Mouse (Mus musculus) embryonic facial prominence, embryonic 15.5 days (tissue): ENCODE measurements around the gene Il13. TPM values are rescaled to one million over a fixed set of nuclear protein-coding genes. Genes with fewer than 3 reads are reported as not detected.

Experiments
- ATAC-seq: fragments of 200-750 bp; cut with Nextera tagmentation; 2 replicates; pipeline ENCODE4 v1.8.0; 2017; ENCODE audit warnings: low read depth, moderate TSS enrichment; ENCODE audit not compliant: insufficient number of reproducible peaks, low FRiP score, low TSS enrichment
- H3K27ac ChIP-seq: fragments of 300-500 bp; sonication (generic); replicated peaks from 2 replicates; pipeline ENCODE4 v1.5.1; 2015; ENCODE audit warnings: mild to moderate bottlenecking, inconsistent platforms
- H3K27me3 ChIP-seq: fragments of 300-500 bp; sonication (generic); 2 replicates; pipeline ENCODE4 v1.6.1; 2015; ENCODE audit warnings: inconsistent platforms
- H3K36me3 ChIP-seq: fragments of 300-500 bp; sonication (generic); 2 replicates; pipeline ENCODE4 v1.6.1; 2015; ENCODE audit warnings: mild to moderate bottlenecking, inconsistent platforms
- H3K4me1 ChIP-seq: fragments of 300-500 bp; sonication (generic); 2 replicates; pipeline ENCODE4 v1.6.1; 2015; ENCODE audit warnings: inconsistent platforms
- H3K4me2 ChIP-seq: fragments of 300-500 bp; sonication (generic); replicated peaks from 2 replicates; pipeline ENCODE4 v1.6.1; 2015; ENCODE audit warnings: mild to moderate bottlenecking, inconsistent platforms
- H3K4me3 ChIP-seq: fragments of 300-500 bp; sonication (generic); replicated peaks from 2 replicates; pipeline ENCODE4 v1.5.1; 2015; ENCODE audit warnings: mild to moderate bottlenecking, inconsistent platforms
- H3K9ac ChIP-seq: fragments of 300-500 bp; sonication (generic); 2 replicates; pipeline ENCODE4 v1.6.1; 2015; ENCODE audit warnings: inconsistent platforms
- H3K9me3 ChIP-seq: fragments of 300-500 bp; sonication (generic); replicated peaks from 2 replicates; pipeline ENCODE4 v1.6.1; 2016; ENCODE audit warnings: inconsistent platforms
- WGBS: fragments of 180-500 bp; shearing (Covaris S2); methylation state at CpG from one replicate; pipeline ENCODE4 v1.1.7; 2015; 5-methylcytosine and 5-hydroxymethylcytosine counted together
- polyA plus RNA-seq: library from polyadenylated mRNA; unstranded; fragments of >200 nt; fragmentation: Nextera tagmentation; extraction: Ambion mirVana; gene quantifications from 2 replicates; pipeline ENCODE4 v1.2.1, GENCODE M21; 2015

Il13 gene
- polyA plus RNA-seq, 1 experiment from 2014 or later = not detected

DNA sequence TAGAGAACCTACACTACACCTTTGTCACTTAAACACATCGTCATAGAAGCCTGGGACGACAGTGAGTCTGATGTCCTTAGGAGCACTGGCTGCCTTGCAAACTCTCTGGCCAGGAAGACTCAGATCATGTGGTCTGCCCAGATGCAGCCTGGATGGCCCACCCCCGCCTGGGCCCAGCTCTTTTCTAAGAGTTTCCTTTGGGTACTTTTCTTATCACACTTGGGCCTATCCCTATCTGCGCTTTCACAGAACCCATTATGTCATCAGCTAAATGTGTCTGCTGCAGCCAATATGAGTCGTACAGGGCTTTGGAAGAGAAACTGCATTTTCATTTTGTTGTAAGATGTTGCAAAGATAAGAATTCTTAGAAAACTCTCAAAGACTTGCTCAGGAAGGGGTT is 20.5 kb upstream of the Il13 start:
- no peak overlapping the region for H3K4me3 ChIP-seq
- H3K27me3 ChIP-seq = no peaks in the 10 kb centered on the region
- H3K27ac ChIP-seq = no peak overlapping the region
- H3K9me3 ChIP-seq = no peaks in the 10 kb centered on the region
- H3K4me2 ChIP-seq = no peak overlapping the region
- H3K36me3 ChIP-seq = peaks cover 48% of the 10 kb centered on the region
- no peak for ATAC-seq
- H3K4me1 ChIP-seq = no peaks in the 10 kb centered on the region
- 87% methylated on average over 5 of the region's 5 CpGs for WGBS
- no peak overlapping the region for H3K9ac ChIP-seq

DNA sequence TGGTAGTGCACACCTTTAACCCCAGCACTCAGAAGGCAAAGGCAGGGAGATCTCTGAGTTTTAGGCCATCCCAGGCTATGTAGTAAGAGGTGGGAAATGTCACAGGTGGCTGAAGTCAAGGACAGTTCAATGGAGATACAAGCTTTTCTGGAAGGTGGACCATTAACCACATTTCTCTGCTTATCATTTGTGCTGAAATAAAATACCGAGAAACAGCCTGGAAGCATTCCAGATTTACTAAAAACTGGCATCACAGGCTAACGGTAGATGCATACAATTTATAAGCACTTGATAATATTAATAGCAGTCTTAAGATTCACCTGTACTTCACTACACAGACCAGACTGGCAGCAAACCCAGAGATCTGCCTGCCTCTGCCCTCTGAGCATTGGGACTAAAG is 17.9 kb upstream of the Il13 start:
- H3K27me3 ChIP-seq = no peaks in the 10 kb centered on the region
- no peak for ATAC-seq
- no peak overlapping the region for H3K27ac ChIP-seq
- peaks cover 54% of the 10 kb centered on the region for H3K36me3 ChIP-seq
- no peaks in the 10 kb centered on the region for H3K9me3 ChIP-seq
- WGBS = 84% methylated on average over 2 of the region's 2 CpGs
- no peak overlapping the region for H3K9ac ChIP-seq
- H3K4me1 ChIP-seq = no peaks in the 10 kb centered on the region
- no peak overlapping the region for H3K4me2 ChIP-seq
- no peak overlapping the region for H3K4me3 ChIP-seq

DNA sequence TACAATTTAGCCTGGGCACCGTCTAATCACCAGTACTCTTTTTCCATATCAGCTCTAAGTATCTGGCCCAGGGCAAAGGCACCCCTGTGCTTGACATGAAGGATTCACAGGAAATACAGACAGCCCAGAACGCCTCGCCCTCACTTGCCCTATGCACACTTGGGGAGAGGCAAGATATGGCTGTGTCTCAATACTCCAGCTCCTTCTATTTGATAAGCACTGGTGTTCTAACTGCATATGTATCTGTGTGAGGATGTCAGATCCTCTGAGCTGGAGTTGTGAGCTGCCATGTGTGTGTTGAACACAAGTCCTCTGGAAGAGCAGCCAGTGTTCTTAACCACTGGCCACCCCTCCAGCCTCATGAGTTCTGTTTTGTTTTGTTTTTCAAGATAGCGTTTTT is 16.9 kb upstream of the Il13 start:
- Histone ChIP-seq H3K9ac (no peak overlapping the region), H3K27ac (no peak overlapping the region), H3K4me1 (no peaks in the 10 kb centered on the region), H3K9me3 (no peaks in the 10 kb centered on the region), H3K4me3 (no peak overlapping the region), H3K27me3 (no peaks in the 10 kb centered on the region), H3K36me3 (peaks cover 54% of the 10 kb centered on the region), H3K4me2 (no peak overlapping the region)
- ATAC-seq = no peak
- 82% methylated on average over 4 of the region's 4 CpGs for WGBS

DNA sequence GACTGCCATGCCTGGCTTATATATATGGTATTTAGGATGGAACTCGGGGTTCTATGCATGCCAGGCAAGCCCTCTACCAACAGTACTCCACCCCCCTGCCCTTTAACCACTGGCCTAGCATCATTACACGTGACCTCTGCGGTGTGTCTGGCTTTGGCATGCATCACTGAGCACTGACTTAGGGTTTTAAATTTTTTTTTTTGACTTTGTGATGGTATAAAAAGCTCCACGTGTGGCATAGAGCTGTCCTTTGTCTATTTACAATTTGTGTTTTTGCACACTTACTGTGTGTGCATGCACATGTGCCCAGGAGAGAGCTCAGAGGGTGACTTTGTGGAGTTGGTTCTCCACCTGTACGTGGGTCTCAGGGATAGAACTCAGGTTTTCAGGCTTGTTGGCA is 9.5 kb upstream of the Il13 start:
- H3K9me3 ChIP-seq = no peaks in the 10 kb centered on the region
- H3K9ac ChIP-seq = no peak overlapping the region
- no peak overlapping the region for H3K4me2 ChIP-seq
- H3K27me3 ChIP-seq = no peaks in the 10 kb centered on the region
- no peak overlapping the region for H3K4me3 ChIP-seq
- no peak for ATAC-seq
- no peak overlapping the region for H3K27ac ChIP-seq
- no peaks in the 10 kb centered on the region for H3K4me1 ChIP-seq
- WGBS = 68% methylated on average over 5 of the region's 5 CpGs
- H3K36me3 ChIP-seq = no peaks in the 10 kb centered on the region

DNA sequence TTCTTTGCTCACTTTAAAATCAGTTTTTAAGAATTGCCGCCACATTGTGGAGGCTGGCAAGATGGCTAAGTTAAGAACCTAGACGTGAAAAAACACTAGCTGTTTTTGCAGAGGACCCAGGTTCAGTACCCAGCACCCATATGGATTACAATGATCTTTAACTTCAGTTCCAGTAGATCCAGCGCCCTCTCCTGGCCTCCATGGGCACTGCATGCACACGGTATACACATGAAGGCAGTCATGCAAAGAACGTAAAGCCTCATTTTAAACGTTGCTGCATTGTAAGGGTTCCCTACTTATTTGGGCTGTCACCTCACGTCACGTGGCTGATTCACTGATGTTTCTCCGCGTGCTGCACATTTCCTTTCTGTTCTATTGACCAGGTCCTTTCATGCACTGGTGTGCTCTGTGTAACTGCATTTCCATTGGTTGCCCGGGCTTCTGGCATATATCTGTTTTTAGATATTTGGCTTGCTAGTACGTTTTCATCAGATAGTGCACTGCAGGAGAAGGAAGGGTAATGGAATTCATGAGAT is 8.3 kb upstream of the Il13 start:
- H3K9ac ChIP-seq = no peak overlapping the region
- ATAC-seq = no peak
- no peaks in the 10 kb centered on the region for H3K27me3 ChIP-seq
- H3K9me3 ChIP-seq = no peaks in the 10 kb centered on the region
- H3K4me1 ChIP-seq = no peaks in the 10 kb centered on the region
- no peak overlapping the region for H3K4me3 ChIP-seq
- no peaks in the 10 kb centered on the region for H3K36me3 ChIP-seq
- no peak overlapping the region for H3K4me2 ChIP-seq
- 78% methylated on average over 12 of the region's 12 CpGs for WGBS
- no peak overlapping the region for H3K27ac ChIP-seq

DNA sequence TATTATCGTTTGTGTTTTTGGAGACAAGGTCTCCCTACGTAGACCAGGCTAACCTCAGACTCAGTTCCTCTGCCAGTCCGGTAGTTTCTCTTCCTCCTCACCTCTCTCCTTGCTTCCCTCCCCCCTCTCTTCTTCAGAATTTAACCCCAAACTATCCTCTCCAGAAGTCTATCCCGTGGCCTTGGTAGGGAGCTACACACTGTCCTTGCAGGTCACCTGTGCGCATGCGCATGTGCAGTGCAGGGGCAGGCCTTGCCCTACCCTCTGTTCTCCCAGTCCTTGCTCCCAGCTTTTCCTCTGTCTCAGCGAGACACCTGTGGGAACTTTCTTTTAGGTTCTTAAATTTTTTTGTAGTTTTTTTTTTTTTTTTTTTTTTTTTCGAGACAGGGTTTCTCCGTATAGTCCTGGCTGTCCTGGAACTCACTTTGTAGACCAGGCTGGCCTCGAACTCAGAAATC is 3.3 kb upstream of the Il13 start:
- Histone ChIP-seq H3K9me3 (no peaks in the 10 kb centered on the region), H3K4me2 (no peak overlapping the region), H3K27me3 (peaks cover 4% of the 10 kb centered on the region), H3K4me3 (no peak overlapping the region), H3K27ac (no peak overlapping the region), H3K9ac (no peak overlapping the region), H3K36me3 (no peaks in the 10 kb centered on the region), H3K4me1 (peaks cover 16% of the 10 kb centered on the region)
- no peak for ATAC-seq
- WGBS = 76% methylated on average over 10 of the region's 10 CpGs

DNA sequence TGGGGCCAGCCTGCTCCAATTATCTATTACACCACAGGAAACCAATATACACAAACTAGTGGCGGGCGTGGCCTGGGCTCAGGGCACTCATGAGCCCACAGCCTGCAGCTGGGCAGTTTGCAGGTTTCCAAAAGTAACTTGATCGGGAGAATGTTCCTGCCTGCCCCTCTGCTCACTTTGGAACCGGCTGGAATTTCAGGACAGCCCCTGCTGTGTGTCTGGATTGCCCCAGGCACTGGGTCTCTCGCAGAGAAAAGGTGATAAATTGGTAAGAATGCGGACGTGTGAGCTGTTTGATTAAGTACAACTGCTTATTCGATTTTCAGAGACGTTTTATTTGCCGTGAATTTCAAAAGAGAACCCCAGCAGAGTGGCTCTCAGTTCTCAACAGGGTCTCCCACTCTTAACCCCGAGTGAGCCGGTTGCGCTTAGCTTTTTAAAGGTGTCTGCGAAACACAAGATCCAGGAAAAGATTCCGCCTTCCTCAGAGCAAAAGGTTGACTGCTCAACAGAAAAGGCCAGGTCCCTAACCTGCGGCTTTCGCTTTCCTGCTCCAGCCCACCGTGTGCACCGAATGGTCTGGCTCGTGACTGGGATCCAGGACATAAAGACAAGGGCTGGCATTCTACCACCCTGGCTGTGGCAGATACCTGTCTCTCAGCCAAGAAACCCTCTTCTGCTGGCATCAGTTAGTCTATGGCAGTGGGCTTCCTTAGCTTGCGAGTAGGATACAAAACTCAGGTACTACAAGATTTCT is 2.7 kb upstream of the Il13 start:
- H3K9me3 ChIP-seq = no peaks in the 10 kb centered on the region
- H3K4me3 ChIP-seq = no peak overlapping the region
- ATAC-seq = no peak
- no peak overlapping the region for H3K27ac ChIP-seq
- WGBS = 15% methylated on average over 21 of the region's 21 CpGs
- no peaks in the 10 kb centered on the region for H3K36me3 ChIP-seq
- no peak overlapping the region for H3K9ac ChIP-seq
- peaks cover 4% of the 10 kb centered on the region for H3K27me3 ChIP-seq
- peaks cover 16% of the 10 kb centered on the region for H3K4me1 ChIP-seq
- H3K4me2 ChIP-seq = peak overlapping the region; percentile 10; the same call in 1 of the 2 replicates

DNA sequence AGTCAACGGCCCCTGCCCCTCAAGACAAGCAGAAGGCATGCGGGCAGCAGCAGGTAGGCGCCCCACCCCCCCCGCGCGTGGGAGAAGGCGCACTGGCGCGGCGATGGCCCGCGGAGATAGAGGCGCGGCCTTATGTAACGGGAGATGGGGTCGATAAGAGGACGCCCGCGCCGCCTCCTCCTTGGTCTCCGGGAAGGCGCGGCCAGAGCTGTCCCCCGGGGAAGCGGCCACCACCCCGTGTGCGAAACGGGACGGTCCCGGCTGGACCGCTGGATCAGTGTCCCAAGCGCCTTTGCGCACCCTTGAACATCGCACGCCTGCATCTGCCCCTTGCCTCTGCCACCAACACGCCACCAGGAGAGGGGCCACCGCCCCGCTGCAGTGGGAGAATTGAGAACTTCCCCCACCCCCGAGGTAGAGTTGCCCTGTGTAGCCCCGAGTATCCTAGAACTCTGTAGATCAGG is 1.7 kb upstream of the Il13 start:
- peaks cover 4% of the 10 kb centered on the region for H3K27me3 ChIP-seq
- no peaks in the 10 kb centered on the region for H3K36me3 ChIP-seq
- H3K4me3 ChIP-seq = peak overlapping the region; percentile 37
- ATAC-seq = peak; percentile 16; the same call in 1 of the 2 replicates
- H3K9me3 ChIP-seq = no peaks in the 10 kb centered on the region
- peaks cover 16% of the 10 kb centered on the region for H3K4me1 ChIP-seq
- under 1% methylated on average over 40 of the region's 40 CpGs for WGBS
- H3K27ac ChIP-seq = no peak overlapping the region
- peak overlapping the region; percentile 67 for H3K4me2 ChIP-seq
- H3K9ac ChIP-seq = no peak overlapping the region

DNA sequence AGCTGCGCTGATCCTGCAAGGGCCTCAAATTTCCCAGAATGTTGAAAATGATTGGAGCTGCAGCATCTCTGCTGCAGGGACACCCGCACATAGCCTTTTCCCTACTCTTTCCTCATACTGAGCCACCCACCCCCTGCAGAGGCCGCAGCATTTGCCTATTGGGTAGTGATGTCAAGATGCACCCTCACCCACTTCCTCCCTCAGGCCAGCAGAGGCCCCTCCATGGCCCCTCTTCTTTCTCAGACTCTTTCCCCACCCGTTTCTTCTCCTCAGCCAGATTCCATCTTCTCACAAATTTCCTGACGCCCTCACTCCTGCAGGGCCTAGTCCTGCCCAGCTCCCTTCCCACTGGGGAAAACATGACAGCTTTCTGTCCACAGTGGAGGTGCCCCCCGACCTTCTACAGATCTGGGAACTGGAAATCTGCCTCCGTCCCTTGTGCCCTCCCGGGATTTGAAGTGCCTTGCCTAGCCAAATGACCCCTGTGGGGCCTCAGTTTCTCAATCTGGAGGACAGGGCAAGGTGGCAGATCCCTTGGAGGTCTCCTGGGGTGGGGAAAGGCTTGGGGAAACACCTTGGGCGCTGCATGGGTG is 1.2 kb upstream of the Il13 start:
- H3K9me3 ChIP-seq = no peaks in the 10 kb centered on the region
- 35% methylated on average over 9 of the region's 9 CpGs for WGBS
- peak overlapping the region; percentile 37 for H3K4me3 ChIP-seq
- H3K4me1 ChIP-seq = peaks cover 16% of the 10 kb centered on the region
- H3K27me3 ChIP-seq = peaks cover 4% of the 10 kb centered on the region
- no peak overlapping the region for H3K27ac ChIP-seq
- peak overlapping the region; percentile 67 for H3K4me2 ChIP-seq
- H3K9ac ChIP-seq = no peak overlapping the region
- no peaks in the 10 kb centered on the region for H3K36me3 ChIP-seq
- no peak for ATAC-seq

DNA sequence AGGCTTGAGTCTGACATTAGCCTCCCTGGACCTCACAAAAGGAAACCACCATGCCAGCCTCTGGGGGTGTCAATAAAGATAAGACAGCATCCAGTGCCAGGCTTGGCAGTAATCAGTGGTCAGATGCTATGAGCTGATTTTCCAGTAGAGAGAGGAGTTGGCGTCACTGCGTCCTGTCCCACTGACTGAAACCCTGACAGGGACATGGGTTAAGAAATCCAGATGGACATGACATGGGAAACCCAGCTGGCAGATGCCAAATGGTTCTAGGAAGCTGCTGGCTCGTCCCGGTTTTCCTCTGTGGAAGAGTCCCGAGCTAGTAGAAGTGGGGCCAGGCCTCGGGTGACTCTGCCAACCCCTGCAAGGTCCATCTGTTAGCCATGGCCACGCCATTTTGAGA is 858 bp downstream of the Il13 start:
- no peaks in the 10 kb centered on the region for H3K36me3 ChIP-seq
- no peaks in the 10 kb centered on the region for H3K9me3 ChIP-seq
- H3K27me3 ChIP-seq = peaks cover 4% of the 10 kb centered on the region
- H3K4me2 ChIP-seq = no peak overlapping the region
- WGBS = 86% methylated on average over 7 of the region's 7 CpGs
- H3K4me1 ChIP-seq = peaks cover 16% of the 10 kb centered on the region
- H3K9ac ChIP-seq = no peak overlapping the region
- ATAC-seq = no peak
- H3K4me3 ChIP-seq = no peak overlapping the region
- H3K27ac ChIP-seq = no peak overlapping the region

DNA sequence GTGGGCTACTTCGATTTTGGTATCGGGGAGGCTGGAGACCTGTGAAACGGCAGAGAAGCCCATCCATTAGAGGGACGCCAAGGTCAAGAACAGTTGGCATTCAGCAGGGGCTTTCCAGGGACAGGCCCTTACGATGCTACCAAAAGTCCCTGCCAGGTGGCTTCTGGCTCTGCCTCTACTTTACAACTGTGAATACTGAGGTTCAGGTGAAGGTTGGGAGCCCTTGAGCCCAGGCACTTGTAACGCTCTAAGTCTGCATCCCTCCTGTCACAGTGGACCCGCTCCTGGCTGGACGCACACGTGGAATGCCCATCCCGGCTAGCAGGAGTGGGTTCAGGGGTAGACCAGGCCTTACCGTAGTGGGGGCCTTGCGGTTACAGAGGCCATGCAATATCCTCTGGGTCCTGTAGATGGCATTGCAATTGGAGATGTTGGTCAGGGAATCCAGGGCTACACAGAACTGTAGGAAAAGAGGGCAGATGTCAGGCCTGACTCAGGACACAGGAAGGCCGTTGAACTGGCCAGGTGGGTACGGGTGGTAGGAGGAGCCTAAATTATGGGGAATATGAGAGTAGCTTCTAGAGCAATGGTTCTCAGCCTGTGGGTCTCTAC is 2.3 kb downstream of the Il13 start:
- whole genome bisulfite sequencing = 73% methylated on average over 14 of the region's 14 CpGs
- Histone ChIP-seq H3K4me2 (no peak overlapping the region), H3K27me3 (peaks cover 4% of the 10 kb centered on the region), H3K36me3 (no peaks in the 10 kb centered on the region), H3K4me1 (peaks cover 15% of the 10 kb centered on the region), H3K4me3 (no peak overlapping the region), H3K27ac (no peak overlapping the region), H3K9ac (no peak overlapping the region), H3K9me3 (no peaks in the 10 kb centered on the region)
- no peak for ATAC-seq
